Comparison of ENCODE assay signal across 9 mouse cellular contexts in genomic region chr11:69628286-69628685, GRCm38 (mm10). TPM values are rescaled to one million over a fixed set of nuclear protein-coding genes. Genes with fewer than 3 reads are reported as not detected.
DNase-seq lines count a peak whose midpoint lies in the region; ATAC-seq and TF ChIP-seq lines count a peak whose summit lies in the region.
"Had no signal": no experiment of that assay in that cellular context is flagged by ENCODE, and none has a peak within 500 bp of the region (broad histone marks: within the 10 kb centered on the region; RNA-seq: fewer than 3 reads in every experiment).

No protein-coding gene starts in this region.

- H3K79me2 ChIP-seq in CH12.LX (replicated peaks; ENCODE audit: control insufficient read depth, extremely low read depth, insufficient read depth, poor library complexity, severe bottlenecking): peaks cover 2% of the 10 kb centered on the region

- TF ChIP-seq RAD21 in CH12.LX (IDR thresholded peaks at IDR 0.05; ENCODE audit: low read depth, low read length): peak; percentile 74

- ATAC-seq in forebrain, embryonic 16.5 days: no peak

- H3K36me3 ChIP-seq in forebrain, embryonic 10.5 days (replicated peaks): 0 out of 2 replicates have a peak, but pooled peaks cover under 1% of the 10 kb centered on the region
- no peaks in the 10 kb centered on the region for H3K36me3 ChIP-seq in forebrain, embryonic 16.5 days (ENCODE audit: control insufficient read depth, insufficient read depth)
- H3K36me3 ChIP-seq in CH12.LX (replicated peaks in 1 of 2; ENCODE audit: control insufficient read depth in 1 of 2, insufficient read depth in 1 of 2, low read length in 1 of 2): no peaks in the 10 kb centered on the region
- H3K36me3 ChIP-seq: limb, embryonic 13.5 days had no signal

- no peak overlapping the region for H3K4me2 ChIP-seq in forebrain, embryonic 16.5 days (ENCODE audit: low read length)
- peak overlapping the region; percentile 67 for H3K4me2 ChIP-seq in CH12.LX (ENCODE audit: insufficient read depth, low read depth, poor library complexity, severe bottlenecking)
- H3K4me2 ChIP-seq: limb, embryonic 13.5 days had no signal

- H3K9ac ChIP-seq in forebrain, embryonic 16.5 days (replicated peaks; ENCODE audit: low read depth, low read length): no peak overlapping the region
- H3K9ac ChIP-seq in CH12.LX (ENCODE audit: insufficient read depth, low read depth): no peak overlapping the region
- H3K9ac ChIP-seq: limb, embryonic 13.5 days had no signal

- peak; percentile 95 to 99 for TF ChIP-seq CTCF in CH12.LX (conservative IDR thresholded peaks at IDR 0.05 in 1 of 2, IDR thresholded peaks at IDR 0.05 in 1 of 2; ENCODE audit: low read depth in 2 of 2, low read length in 2 of 2)

- H3K27me3 ChIP-seq in forebrain, embryonic 10.5 days (ENCODE audit: poor library complexity, severe bottlenecking): no peaks in the 10 kb centered on the region
- no peaks in the 10 kb centered on the region for H3K27me3 ChIP-seq in forebrain, embryonic 16.5 days (replicated peaks; ENCODE audit: control insufficient read depth, insufficient read depth, low read length)
- H3K27me3 ChIP-seq in CH12.LX (replicated peaks): peaks cover 2% of the 10 kb centered on the region
- H3K27me3 ChIP-seq: limb, embryonic 13.5 days had no signal

- TF ChIP-seq POLR2A in CH12.LX (IDR thresholded peaks at IDR 0.05; ENCODE audit: low read depth, low read length): 0 out of 2 replicates have a peak, but pooled peaks have one; percentile 21

- H3K9me3 ChIP-seq in forebrain, embryonic 10.5 days: no peaks in the 10 kb centered on the region
- H3K9me3 ChIP-seq in forebrain, embryonic 16.5 days (ENCODE audit: control insufficient read depth, low read length): no peaks in the 10 kb centered on the region
- no peaks in the 10 kb centered on the region for H3K9me3 ChIP-seq in CH12.LX (replicated peaks; ENCODE audit: low read length)
- H3K9me3 ChIP-seq: limb, embryonic 13.5 days had no signal

- H3K4me1 ChIP-seq in forebrain, embryonic 10.5 days: peaks cover 10% of the 10 kb centered on the region
- 0 out of 2 replicates have a peak, but pooled peaks cover under 1% of the 10 kb centered on the region for H3K4me1 ChIP-seq in forebrain, embryonic 16.5 days (replicated peaks; ENCODE audit: control insufficient read depth, insufficient read depth, low read length)
- peaks cover 0 to 16% of the 10 kb centered on the region in 2 experiments; a peak in 2 of 4 replicates for H3K4me1 ChIP-seq in CH12.LX (ENCODE audit: control insufficient read depth in 1 of 2, insufficient read depth in 2 of 2)
- H3K4me1 ChIP-seq: limb, embryonic 13.5 days had no signal

- dilution Hi-C loops in CH12.LX (cut with MboI; ENCODE audit: extremely low pct_ligation_motif_present, extremely low pct_unique_long_range_greater_than_20kb, low sequenced_read_pairs): no loop called here

- in situ Hi-C loops in CH12.LX (cut with MboI; ENCODE audit: low pct_ligation_motif_present, low pct_unique_long_range_greater_than_20kb, low sequenced_read_pairs): no loop called here

- no peak overlapping the region for H3K27ac ChIP-seq in forebrain, embryonic 10.5 days
- H3K27ac ChIP-seq in forebrain, embryonic 16.5 days (ENCODE audit: low read length): no peak overlapping the region
- H3K27ac ChIP-seq in CH12.LX (ENCODE audit: insufficient read depth, low read depth): no peak overlapping the region
- H3K27ac ChIP-seq: limb, embryonic 13.5 days had no signal

- no peak overlapping the region for H3K4me3 ChIP-seq in forebrain, embryonic 10.5 days
- no peak overlapping the region for H3K4me3 ChIP-seq in forebrain, embryonic 16.5 days (replicated peaks; ENCODE audit: low read length)
- H3K4me3 ChIP-seq in CH12.LX (replicated peaks in 1 of 3; ENCODE audit: low read depth in 2 of 3, low read length in 2 of 3, poor library complexity in 1 of 3): no peak overlapping the region
- H3K4me3 ChIP-seq: limb, embryonic 13.5 days had no signal

- WGBS in forebrain, embryonic 10.5 days: 35% methylated on average over 6 of the region's 6 CpGs
- WGBS in forebrain, embryonic 16.5 days: 38% methylated on average over 6 of the region's 6 CpGs

- DNase-seq in forebrain, embryonic 10.5 days (ENCODE audit: extremely low spot score, low spot score): peak; percentile 79
- DNase-seq in CH12.LX (ENCODE audit: extremely low read depth): peak; percentile 91
- peak; percentile 81 for DNase-seq in c-Kit-positive CD71-positive TER-119-negative erythroid progenitor cells, embryonic 14.5 days (ENCODE audit: low read depth)
- peak; percentile 63 to 83 for DNase-seq in frontal cortex, postnatal 36 days (ENCODE audit: low spot score in 2 of 2)
- DNase-seq in layer of hippocampus, adult 11-12 months (ENCODE audit: low spot score): peak; percentile 82
- peak; percentile 86 for DNase-seq in lung, postnatal 14 days
- peak; percentile 50 to 79 for DNase-seq in spleen, adult 18-20 months

- TF ChIP-seq EP300 in CH12.LX (IDR thresholded peaks at IDR 0.05; ENCODE audit: low read length): no peak

TF ChIP-seq in CH12.LX, 34 proteins besides CTCF, POLR2A, EP300 and RAD21:
- peak; percentile 63 for TF ChIP-seq SMC3 (IDR thresholded peaks at IDR 0.05; ENCODE audit: low read depth, low read length)
- 0 out of 2 replicates have a peak, but pooled peaks have one; percentile 28 for TF ChIP-seq TBP (conservative IDR thresholded peaks at IDR 0.05; ENCODE audit: low read depth, low read length)
- no peak for TF ChIP-seq IRF4 (IDR thresholded peaks at IDR 0.05; ENCODE audit: low read depth, low read length)
- TF ChIP-seq TCF12 (IDR thresholded peaks at IDR 0.05; ENCODE audit: low read depth, low read length): no peak

RNA-seq across cellular contexts. Expression of gene Fxr2, which starts 4.5 kb away (rescaled TPM):
- 32.5 and 34.6 TPM in 2 replicates for polyA plus RNA-seq in forebrain, embryonic 10.5 days (2016; fragmentation: Nextera tagmentation; extraction: Ambion mirVana)
- 37.1 and 47.7 TPM in 2 replicates for polyA plus RNA-seq in forebrain, embryonic 16.5 days (2015; fragmentation: Nextera tagmentation; extraction: Ambion mirVana)
- total RNA-seq in CH12.LX (2012; rRNA removed) (96.4 and 104 TPM in 2 replicates), CH12.LX (2014; rRNA removed) (83.3 and 101 TPM in 2 replicates)
- polyA plus RNA-seq in CH12.LX (2012; ENCODE audit: insufficient read length, low read depth): 90.5 and 103 TPM in 2 replicates

RNA-seq across cellular contexts. Expression of gene Sat2, which starts 6.5 kb away (rescaled TPM):
- 13.7 and 15.4 TPM in 2 replicates for polyA plus RNA-seq in forebrain, embryonic 10.5 days (2016; fragmentation: Nextera tagmentation; extraction: Ambion mirVana)
- 17.3 and 23.8 TPM in 2 replicates for polyA plus RNA-seq in forebrain, embryonic 16.5 days (2015; fragmentation: Nextera tagmentation; extraction: Ambion mirVana)
- total RNA-seq in CH12.LX (2012; rRNA removed) (0.38 TPM in 1 of 2 replicates, not detected in the other), CH12.LX (2014; rRNA removed) (not detected in 2 replicates)
- polyA plus RNA-seq in CH12.LX (2012; ENCODE audit: insufficient read length, low read depth): not detected in 2 replicates

RNA-seq across cellular contexts. Expression of gene Shbg, which starts 10.6 kb away (rescaled TPM):
- not detected in 2 replicates for polyA plus RNA-seq in forebrain, embryonic 10.5 days (2016; fragmentation: Nextera tagmentation; extraction: Ambion mirVana)
- polyA plus RNA-seq in forebrain, embryonic 16.5 days (2015; fragmentation: Nextera tagmentation; extraction: Ambion mirVana): not detected in 2 replicates
- total RNA-seq in CH12.LX (2012; rRNA removed) (not detected in 2 replicates), CH12.LX (2014; rRNA removed) (not detected in 2 replicates)
- not detected in 2 replicates for polyA plus RNA-seq in CH12.LX (2012; ENCODE audit: insufficient read length, low read depth)
- polyA plus RNA-seq: limb, embryonic 13.5 days had no signal

RNA-seq across cellular contexts. Expression of gene Atp1b2, which starts 22.5 kb away (rescaled TPM):
- 4.3 and 4.6 TPM in 2 replicates for polyA plus RNA-seq in forebrain, embryonic 10.5 days (2016; fragmentation: Nextera tagmentation; extraction: Ambion mirVana)
- 30.2 and 33.8 TPM in 2 replicates for polyA plus RNA-seq in forebrain, embryonic 16.5 days (2015; fragmentation: Nextera tagmentation; extraction: Ambion mirVana)
- total RNA-seq in CH12.LX (2012; rRNA removed) (not detected in 2 replicates), CH12.LX (2014; rRNA removed) (not detected in 2 replicates)
- 0.09 and 0.11 TPM in 2 replicates for polyA plus RNA-seq in CH12.LX (2012; ENCODE audit: insufficient read length, low read depth)

RNA-seq across cellular contexts. Expression of gene Sox15, which starts 26.8 kb away (rescaled TPM):
- not detected in 2 replicates for polyA plus RNA-seq in forebrain, embryonic 10.5 days (2016; fragmentation: Nextera tagmentation; extraction: Ambion mirVana)
- not detected in 2 replicates for polyA plus RNA-seq in forebrain, embryonic 16.5 days (2015; fragmentation: Nextera tagmentation; extraction: Ambion mirVana)
- total RNA-seq in CH12.LX (2012; rRNA removed) (0.17 and 0.34 TPM in 2 replicates), CH12.LX (2014; rRNA removed) (not detected in 2 replicates)
- polyA plus RNA-seq in CH12.LX (2012; ENCODE audit: insufficient read length, low read depth): 0.48 and 0.54 TPM in 2 replicates

Comparison
In these comparisons a context has a peak if more than half of its experiments do, and no peak if none do; other contexts are left out.
1. RNA of gene Sat2, which starts 6.5 kb away (polyA plus RNA-seq): 17.3 to 23.8 TPM in forebrain, embryonic 16.5 days and 13.7 to 15.4 TPM in forebrain, embryonic 10.5 days; not detected in CH12.LX; every median in the first group is over 10 times any median in the second.
2. Peak in every context shown above with its lines, with median percentiles within 50 percentile points of each other: DNase-seq.